Mouse (Mus musculus) fat pad, adult 2 months (tissue): Measurements from ENCODE around the gene Slc25a15.

Experiments used
- DNase-seq: peaks from one replicate; pipeline ENCODE4 v3.0.0-alpha.2; 2011; ENCODE audit warnings: low read depth, low spot score; ENCODE audit errors: extremely low read depth

Slc25a15 gene

DNA sequence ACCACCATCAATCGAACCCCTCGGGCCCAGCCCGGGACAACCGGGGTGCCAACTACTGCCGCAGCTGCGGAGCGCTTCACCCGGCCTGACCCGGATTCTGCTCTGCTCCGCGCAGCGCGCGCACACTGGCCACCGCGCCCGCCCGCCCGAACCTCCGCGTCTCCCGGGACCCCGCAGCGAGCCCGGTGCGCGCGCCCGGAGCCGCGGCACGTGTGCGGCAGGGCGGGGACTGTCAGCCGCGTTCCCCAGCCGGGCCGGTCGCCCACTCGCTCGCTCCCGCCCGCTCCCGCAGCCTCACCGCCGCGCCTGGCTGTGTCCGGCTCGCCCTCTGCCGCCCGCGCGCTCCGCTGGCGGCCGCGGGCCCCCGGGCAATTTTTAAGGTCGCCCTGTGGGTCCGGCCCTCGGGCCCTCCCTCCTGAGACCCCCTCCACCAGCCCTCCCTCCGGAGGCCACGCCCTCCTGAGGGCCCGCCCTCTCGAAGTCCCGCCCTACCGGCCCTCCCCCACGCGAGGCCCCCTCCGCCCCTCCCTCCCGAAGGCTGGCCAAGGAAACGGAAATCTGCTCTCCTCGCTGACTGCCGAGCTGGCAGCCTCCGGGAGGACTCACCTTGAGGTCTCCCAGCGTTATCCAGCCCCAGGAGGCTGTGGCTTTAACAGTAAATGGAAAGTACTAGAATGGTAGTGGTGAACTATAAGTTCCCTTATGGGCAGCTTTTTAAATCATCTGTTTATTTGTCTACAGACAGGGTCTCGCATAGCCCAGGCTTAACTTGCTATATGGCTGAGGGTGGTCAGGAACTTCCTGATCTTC is at the start of gene Slc25a15:
Slc25a15 (minus strand) TSS at position 456 of the 810 bp plus-strand sequence.
- peak; percentile 18 for DNase-seq

- no peak for DNase-seq
Measured at GRCm38 (mm10) chr8:22411971-22412370, 13.6 kb upstream of the Slc25a15 start.

DNA sequence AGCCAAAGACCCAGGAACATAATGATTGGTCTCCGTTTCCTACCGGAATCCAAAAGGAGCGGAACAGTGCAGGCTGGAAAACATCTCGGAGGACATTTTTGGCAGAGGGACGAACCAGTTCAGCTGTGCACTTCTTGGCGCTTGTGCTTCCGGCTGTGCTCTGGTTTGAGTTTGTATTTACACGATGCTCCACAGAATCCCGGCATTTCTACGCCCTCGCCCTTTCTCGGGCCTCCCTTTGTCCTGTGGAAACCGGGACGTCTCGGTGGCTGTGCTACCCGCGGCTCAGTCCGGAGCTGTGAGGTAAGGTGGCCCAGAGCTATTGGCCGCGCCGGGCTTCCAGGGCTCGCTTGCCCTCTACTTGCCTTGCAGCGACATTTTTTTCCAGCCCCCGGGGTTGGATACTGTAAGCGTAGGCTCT is 12.9 kb upstream of the Slc25a15 start, which contains the start of gene Mrps31:
Mrps31 (plus strand) TSS at position 80 of the 421 bp plus-strand sequence.
- DNase-seq, result no peak

GRCm38 (mm10) chr8:22410688-22411281 is 12.4 kb upstream of the Slc25a15 start:
- no peak for DNase-seq

- DNase-seq, result no peak
Measured at GRCm38 (mm10) chr8:22405733-22406132, 7.3 kb upstream of the Slc25a15 start.

DNA sequence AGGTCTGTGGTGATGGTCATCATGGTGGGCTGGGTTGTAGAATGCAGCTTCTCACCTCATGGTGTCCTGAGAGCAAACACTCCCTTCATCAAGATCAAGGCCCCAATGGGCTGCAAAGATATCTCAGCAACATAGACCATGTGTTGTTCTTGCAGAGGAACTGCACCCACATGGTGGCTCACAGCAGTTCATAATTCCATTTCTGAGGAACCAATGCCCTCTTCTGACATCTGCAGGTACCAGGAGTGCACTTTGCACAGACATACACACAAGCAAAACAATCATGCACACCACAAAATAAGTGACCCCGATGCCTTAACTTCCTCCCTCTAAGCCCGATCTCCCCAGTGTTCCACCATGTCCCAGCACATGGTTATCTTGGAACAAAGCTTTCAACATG is 4.8 kb upstream of the Slc25a15 start:
- DNase-seq, result no peak

- no peak for DNase-seq
Measured at GRCm38 (mm10) chr8:22400593-22400992, 2.2 kb upstream of the Slc25a15 start.

DNA sequence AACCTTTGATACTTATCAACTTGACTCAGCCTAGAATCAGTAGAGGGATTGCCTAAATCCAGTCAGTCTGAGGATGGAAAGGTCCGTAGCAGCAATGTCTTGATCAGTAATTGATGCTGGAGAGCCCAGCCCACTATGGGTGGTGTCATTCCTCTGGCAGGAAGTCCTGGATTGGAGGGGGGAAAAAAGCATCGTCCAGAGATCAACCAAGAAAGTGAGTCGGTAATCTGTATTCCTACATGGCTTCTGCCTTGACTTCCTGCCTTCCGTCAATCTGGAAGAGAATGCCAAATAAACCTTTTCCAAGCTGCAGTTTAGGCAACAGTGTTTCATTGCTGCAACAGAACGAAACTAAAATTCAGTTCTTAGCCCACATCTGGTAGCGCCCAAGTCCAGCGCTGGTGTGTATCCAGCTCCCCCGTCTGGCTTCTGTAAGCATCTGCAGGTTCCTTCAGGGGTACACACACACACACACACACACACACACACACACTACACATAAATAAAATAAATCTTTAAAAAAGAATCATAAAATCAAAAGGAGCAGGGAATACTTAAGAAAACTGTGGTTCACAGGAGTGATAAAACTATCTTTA is 986 bp upstream of the Slc25a15 start:
- DNase-seq, result no peak

DNA sequence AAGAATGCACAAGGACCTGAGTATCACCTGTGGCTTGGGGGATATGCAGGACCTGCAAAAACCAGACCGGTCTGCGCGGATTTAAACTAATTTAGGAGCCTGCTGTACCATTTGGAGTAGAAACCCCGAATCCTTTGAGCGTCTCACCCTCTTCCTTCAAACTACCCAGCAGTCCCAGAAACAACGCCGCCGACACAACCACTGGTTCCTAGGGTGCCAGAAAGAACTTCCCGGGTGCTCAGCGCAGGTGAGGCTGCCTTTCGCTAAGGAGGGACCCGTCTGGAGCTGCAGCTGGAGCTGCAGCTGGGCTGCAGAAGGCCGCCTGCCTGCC is 621 bp downstream of the Slc25a15 start:
- DNase-seq, result no peak

DNA sequence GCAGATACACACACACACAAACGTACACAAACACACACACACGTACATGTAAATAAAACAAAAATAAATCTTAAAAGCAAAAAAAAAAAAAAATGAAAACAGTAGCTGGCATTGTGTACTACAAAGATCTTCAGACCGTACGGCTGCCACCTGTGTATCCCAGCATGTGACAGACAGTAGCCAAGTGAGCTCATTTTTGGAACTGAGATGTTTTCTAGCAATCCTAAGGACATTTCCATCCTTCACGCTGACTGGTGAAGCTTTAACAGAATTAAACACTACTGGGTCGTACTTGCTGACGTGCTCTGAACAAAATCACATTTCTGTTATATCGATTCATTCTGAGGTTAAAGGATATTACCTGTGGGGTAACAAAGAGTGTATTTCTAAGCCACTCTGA is 3.1 kb downstream of the Slc25a15 start:
- DNase-seq, result no peak

- DNase-seq, result no peak
Measured at GRCm38 (mm10) chr8:22394471-22394870, 3.9 kb downstream of the Slc25a15 start.

DNA sequence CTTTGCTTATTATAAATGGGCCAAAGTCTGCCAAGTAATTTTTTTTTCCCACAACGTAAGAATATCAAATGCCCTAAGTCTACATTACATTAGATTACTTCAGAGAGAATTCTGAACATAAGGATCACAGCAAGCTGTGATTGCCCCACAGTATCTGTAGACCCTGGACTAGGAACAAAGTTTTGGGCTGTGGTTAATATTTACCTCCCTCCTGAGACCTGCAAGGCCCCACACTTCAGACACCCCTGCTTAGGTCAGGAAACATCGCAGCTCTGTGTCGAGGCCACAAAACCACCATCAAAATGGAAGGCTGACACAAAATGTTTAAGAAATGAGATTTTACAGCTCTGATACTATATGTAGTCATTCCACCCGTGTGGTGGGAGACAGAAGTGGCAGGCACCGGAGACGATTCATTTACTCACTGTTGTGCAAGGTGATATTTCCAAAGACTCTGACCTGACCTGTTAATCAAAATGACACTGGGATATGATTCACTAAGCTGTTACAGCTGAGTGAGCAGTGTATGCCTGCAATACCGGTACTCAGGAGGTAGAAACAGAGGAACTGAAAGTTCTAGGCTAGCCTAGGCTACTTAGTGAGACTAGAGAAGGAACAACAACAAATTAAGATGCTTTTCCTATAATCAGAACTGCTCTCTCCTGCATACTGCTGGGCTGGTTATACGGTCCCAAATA is 7.5 kb downstream of the Slc25a15 start:
- peak; percentile 34 for DNase-seq

- DNase-seq, result no peak
Measured at GRCm38 (mm10) chr8:22389874-22390273, 8.5 kb downstream of the Slc25a15 start.

DNA sequence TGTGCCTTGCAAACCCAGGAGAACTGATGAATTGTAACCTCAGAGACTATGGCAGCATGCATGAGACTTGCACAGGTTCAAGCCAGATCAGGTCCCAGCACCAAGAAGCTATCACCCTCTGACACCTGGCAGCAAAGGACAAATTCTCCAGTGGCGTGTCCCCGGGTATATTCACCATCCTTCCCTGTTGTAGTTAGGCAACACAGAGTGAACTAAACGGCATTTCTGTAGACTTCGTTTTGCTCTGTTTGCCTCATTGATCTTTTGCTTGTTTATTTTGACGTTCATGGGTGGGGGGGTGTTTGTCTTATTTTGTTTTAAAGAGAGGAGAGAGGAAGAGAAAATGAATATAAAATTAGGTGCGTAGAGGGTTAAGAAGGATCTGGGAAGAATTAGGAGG is 13.2 kb downstream of the Slc25a15 start:
- no peak for DNase-seq

GRCm38 (mm10) chr8:22382824-22383595 is 15.4 kb downstream of the Slc25a15 start:
- no peak for DNase-seq

DNA sequence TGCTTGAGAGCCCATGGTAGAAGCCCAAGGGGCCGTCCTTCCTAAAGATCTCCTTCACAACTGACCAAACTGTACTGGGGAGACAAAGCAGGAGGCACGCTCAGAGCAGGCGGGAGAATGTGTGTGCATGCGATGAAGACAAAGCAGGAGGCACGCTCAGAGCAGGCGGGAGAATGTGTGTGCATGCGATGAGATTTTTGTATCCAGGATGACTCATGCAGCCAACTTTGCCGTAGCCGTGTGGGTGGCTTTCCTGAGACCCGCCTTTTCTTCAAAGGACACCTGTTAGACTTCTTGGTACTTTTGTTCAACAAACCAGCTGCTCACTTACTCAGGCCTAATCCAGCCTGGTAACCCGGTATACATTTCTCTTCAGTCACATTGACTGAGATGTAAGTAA is 17.5 kb downstream of the Slc25a15 start:
- no peak for DNase-seq

GRCm38 (mm10) chr8:22376903-22377302 is 21.5 kb downstream of the Slc25a15 start:
- DNase-seq, result no peak

DNA sequence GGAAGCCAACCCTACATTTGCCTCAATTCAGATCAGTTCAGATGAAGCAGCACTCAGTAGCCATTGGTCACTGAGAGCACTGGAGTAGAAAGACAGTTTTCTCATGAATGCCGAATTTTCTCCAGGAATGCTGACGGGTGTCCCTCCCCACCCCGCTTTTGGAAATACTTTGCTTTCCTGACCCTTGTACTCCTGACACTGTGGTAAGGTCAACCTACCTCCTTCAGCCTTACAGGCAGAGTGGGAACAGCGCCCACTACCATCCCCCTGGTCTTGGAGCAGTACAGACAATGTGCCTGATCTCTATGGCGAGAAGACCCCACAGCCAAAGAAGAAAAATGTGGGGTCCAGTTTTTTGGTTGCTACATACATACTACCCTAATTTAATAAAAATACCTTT is 22.1 kb downstream of the Slc25a15 start:
- DNase-seq, result no peak

- DNase-seq, result no peak
Measured at GRCm38 (mm10) chr8:22359882-22360281, 38.5 kb downstream of the Slc25a15 start.

DNA sequence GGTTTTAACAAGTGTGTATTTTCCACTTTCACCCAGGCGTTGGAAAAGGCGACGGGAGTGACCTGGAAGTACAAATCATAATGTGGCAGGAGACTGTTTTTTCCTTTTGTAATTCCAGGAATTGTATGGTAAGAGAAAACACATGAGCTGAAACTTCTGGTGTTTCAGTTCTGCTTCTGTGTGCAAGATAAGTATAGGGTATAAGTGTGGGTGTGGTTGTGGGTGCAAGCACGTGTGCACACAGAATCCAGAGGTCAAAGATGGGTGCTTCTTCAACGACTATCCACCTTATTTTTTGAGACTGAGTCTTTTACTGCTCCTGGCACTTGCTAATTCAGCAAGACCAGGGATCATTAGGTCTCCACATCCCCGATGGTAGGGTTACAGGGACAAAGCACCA is 39.0 kb downstream of the Slc25a15 start:
- DNase-seq, result no peak

DNA sequence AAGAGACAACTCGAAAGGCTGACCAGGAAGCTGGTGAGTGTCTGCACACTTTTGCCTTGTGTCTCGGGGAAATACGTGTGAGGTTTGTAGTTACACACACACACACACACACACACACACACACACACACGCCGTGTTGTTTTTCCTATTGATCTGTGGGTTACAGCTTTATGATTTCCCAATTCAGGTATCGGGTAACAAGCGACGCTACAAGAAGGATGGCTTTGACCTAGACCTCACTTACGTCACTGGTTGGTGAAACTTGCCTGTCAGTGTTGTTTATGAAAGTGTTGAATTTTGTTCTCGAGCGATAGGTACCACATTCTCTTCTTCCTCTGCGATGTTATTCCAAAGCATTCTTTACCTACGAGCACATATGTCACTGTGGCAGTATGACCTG is 63.0 kb downstream of the Slc25a15 start:
- no peak for DNase-seq
